Mouse (Mus musculus) limb, embryonic 14.5 days (tissue): Measurements from ENCODE around the gene Gng4. TPM values are rescaled to one million over a fixed set of nuclear protein-coding genes. Genes with fewer than 3 reads are reported as not detected.

ENCODE experiments used
- ATAC-seq: fragments of 200-750 bp; cut with Nextera tagmentation; 2 replicates; pipeline ENCODE4 v1.8.0; 2017; ENCODE audit warnings: low read depth, moderate number of reproducible peaks, moderate TSS enrichment; ENCODE audit not compliant: low FRiP score
- DNase-seq: peaks from one replicate; pipeline ENCODE4 v3.0.0-alpha.2; 2015; ENCODE audit warnings: low spot score
- H3K27ac ChIP-seq: fragments of 300-500 bp; sonication (generic); replicated peaks from 2 replicates; pipeline ENCODE4 v1.5.1; 2014; ENCODE audit warnings: low read depth, mild to moderate bottlenecking, low read length, moderate library complexity, mixed read lengths
- H3K27me3 ChIP-seq: fragments of 300-500 bp; sonication (generic); 2 replicates; pipeline ENCODE4 v1.6.1; 2014; ENCODE audit warnings: low read length, mixed read lengths; ENCODE audit not compliant: control insufficient read depth, insufficient read depth
- H3K36me3 ChIP-seq: fragments of 300-500 bp; sonication (generic); 2 replicates; pipeline ENCODE4 v1.6.1; 2014; ENCODE audit warnings: mild to moderate bottlenecking, low read length, moderate library complexity, mixed read lengths; ENCODE audit not compliant: control insufficient read depth, insufficient read depth
- H3K4me1 ChIP-seq: fragments of 300-500 bp; sonication (generic); 2 replicates; pipeline ENCODE4 v1.6.1; 2014; ENCODE audit warnings: antibody characterized with exemption, low read length, mixed read lengths; ENCODE audit not compliant: control insufficient read depth, insufficient read depth
- H3K4me2 ChIP-seq: fragments of 300-500 bp; sonication (generic); replicated peaks from 2 replicates; pipeline ENCODE4 v1.6.1; 2014; ENCODE audit warnings: low read depth, mild to moderate bottlenecking, low read length, moderate library complexity; ENCODE audit not compliant: severe bottlenecking
- H3K4me3 ChIP-seq: fragments of 300-500 bp; sonication (generic); replicated peaks from 2 replicates; pipeline ENCODE4 v1.5.1; 2014; ENCODE audit warnings: low read length
- H3K9ac ChIP-seq: fragments of 300-500 bp; sonication (generic); 2 replicates; pipeline ENCODE4 v1.6.1; 2014; ENCODE audit warnings: mild to moderate bottlenecking, low read depth, low read length, moderate library complexity; ENCODE audit not compliant: severe bottlenecking
- H3K9me3 ChIP-seq: fragments of 300-500 bp; sonication (generic); 2 replicates; pipeline ENCODE4 v1.6.1; 2016; ENCODE audit warnings: low read length; ENCODE audit not compliant: control insufficient read depth
- POLR2A ChIP-seq: fragments of 200-500 bp; IDR thresholded peaks from 2 replicates; pipeline ENCODE4 v1.8.0; 2012; ENCODE audit warnings: inconsistent platforms, mild to moderate bottlenecking, moderate library complexity, borderline replicate concordance; ENCODE audit not compliant: insufficient read depth, insufficient read length; ENCODE audit errors: extremely low read depth
- WGBS: fragments of 180-500 bp; shearing (Covaris S2); extraction: QIAGEN DNeasy Blood & Tissue Kit; methylation state at CpG from one replicate; pipeline ENCODE4 v1.1.7; 2014; 5-methylcytosine and 5-hydroxymethylcytosine counted together
- polyA plus RNA-seq, 2 experiments: library from polyadenylated mRNA; depleted of rRNA in 1 of 2; stranded (reverse) in 1 of 2; unstranded in 1 of 2; fragments of >200 nt; fragmentation: Nextera tagmentation in 1 of 2; extraction: Ambion mirVana in 1 of 2; gene quantifications; 2 replicates each; pipeline versions ENCODE4 v1.2.1 to v1.2.3; 2012 to 2014

The Gng4 gene
- polyA plus RNA-seq, 2 experiments = 4.8 to 10.7 TPM

DNA sequence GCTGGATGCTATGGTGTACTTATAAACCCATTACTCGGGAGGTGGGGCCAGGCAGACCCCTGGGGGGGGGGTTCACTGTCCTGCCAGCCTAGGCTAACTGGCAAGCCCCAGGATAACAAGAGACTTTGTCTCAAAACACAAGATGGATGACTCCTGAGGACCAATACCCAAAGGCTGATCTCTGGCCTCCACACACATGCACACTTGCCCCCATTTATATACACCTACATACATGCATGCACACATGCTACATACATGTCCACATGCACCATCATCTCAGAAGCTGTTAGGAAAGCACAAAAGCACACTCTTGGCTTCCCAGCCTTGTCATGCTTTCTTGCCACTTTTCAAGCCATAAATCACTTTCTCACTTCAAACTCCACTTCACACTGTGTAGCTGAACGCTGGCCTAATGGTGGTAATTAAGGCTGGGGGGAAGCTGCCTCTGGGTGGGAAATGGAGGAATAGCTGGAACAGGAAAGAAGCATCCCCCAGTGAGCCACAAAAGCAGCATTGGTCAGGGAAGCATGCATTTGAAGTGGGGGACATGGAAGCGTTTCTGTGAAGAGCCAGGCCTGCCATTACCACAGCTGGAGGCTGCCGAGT, 46.7 kb downstream of the Gng4 start:
- H3K4me3 ChIP-seq = no peak overlapping the region
- 22% methylated on average over 4 of the region's 4 CpGs for WGBS
- no peaks in the 10 kb centered on the region for H3K36me3 ChIP-seq
- no peak for DNase-seq
- no peak overlapping the region for H3K9ac ChIP-seq
- no peak overlapping the region for H3K27ac ChIP-seq
- TF ChIP-seq POLR2A = no peak
- ATAC-seq = no peak
- H3K4me1 ChIP-seq = no peaks in the 10 kb centered on the region
- H3K9me3 ChIP-seq = no peaks in the 10 kb centered on the region
- no peak overlapping the region for H3K4me2 ChIP-seq
- no peaks in the 10 kb centered on the region for H3K27me3 ChIP-seq

DNA sequence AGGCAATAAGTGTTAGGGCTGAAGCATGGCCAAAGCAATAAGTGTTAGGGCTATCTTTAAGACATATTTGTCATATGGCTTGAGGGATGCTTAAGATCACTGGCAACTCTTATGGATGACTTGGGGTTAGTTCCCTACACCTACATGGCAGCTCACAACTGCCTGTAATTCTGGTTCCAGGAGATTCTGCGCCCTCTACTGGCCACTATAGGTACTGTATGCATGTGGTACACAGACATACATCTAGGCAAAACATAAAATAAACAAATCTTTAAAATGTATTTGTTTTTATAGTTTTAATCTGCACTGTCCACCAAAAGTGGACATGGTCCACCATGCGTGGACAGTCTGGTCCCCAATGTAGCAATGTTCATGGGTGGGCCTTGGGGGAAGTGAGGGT, 51.3 kb downstream of the Gng4 start:
- no peak for TF ChIP-seq POLR2A
- Histone ChIP-seq H3K4me2 (no peak overlapping the region), H3K27ac (no peak overlapping the region), H3K4me3 (no peak overlapping the region), H3K27me3 (no peaks in the 10 kb centered on the region), H3K4me1 (no peaks in the 10 kb centered on the region), H3K9ac (no peak overlapping the region), H3K9me3 (0 out of 2 replicates have a peak, but pooled peaks cover 11% of the 10 kb centered on the region), H3K36me3 (no peaks in the 10 kb centered on the region)
- DNase-seq (no peak), ATAC-seq (no peak)
- 72% methylated on average over 2 of the region's 2 CpGs for WGBS

DNA sequence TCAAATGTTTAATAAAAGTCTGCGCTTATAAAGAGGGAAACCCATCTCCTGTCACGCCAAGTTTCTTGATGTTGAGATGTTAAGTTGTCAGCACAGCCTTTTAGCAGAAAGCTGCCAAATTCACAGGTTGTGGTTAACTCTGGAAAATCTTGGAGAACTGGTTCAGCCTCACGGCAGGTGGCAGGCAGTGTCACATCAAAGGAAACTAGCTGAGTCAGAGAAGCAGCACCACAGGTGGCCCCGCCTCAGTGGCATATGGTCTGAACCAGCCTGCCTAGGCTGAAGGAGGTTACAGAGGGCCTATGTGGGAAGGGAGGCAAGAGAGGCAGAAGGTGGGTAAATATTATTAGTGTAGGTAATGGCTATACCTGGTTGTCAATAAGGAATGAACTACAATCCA, 61.2 kb downstream of the Gng4 start:
- WGBS = 24% methylated on average over 4 of the region's 4 CpGs
- Histone ChIP-seq H3K9me3 (no peaks in the 10 kb centered on the region), H3K4me3 (no peak overlapping the region), H3K9ac (no peak overlapping the region), H3K4me1 (no peaks in the 10 kb centered on the region), H3K27ac (no peak overlapping the region), H3K36me3 (no peaks in the 10 kb centered on the region), H3K4me2 (no peak overlapping the region), H3K27me3 (no peaks in the 10 kb centered on the region)
- no peak for TF ChIP-seq POLR2A
- no peak for DNase-seq
- no peak for ATAC-seq

DNA sequence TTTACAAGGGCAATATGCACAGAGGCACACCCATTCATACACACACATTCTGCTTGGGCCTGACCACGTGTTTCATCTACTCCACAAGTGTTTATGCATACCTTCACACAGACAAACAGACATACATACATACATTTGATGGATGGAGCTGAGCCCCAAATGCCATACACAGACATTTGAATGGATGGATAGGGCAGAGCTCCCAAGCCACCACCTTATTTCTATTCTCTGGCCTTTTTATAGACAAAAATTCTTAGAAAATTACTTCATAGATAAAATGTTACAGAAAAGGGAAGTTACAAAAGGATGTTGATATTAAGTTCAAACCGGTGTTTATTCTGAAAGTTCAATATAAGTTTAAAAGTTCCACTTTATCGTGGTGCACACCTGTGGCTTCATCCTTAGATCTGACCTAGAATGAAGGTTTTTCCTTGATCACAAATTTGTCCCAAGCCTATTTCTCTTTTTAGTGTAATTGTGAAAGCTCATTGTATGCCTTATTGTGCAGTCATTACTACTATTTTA, 63.3 kb downstream of the Gng4 start:
- no peaks in the 10 kb centered on the region for H3K9me3 ChIP-seq
- no peak overlapping the region for H3K27ac ChIP-seq
- ATAC-seq (no peak), DNase-seq (no peak)
- no peak overlapping the region for H3K9ac ChIP-seq
- WGBS = 80% methylated on average over 3 of the region's 3 CpGs
- no peaks in the 10 kb centered on the region for H3K4me1 ChIP-seq
- no peak for TF ChIP-seq POLR2A
- H3K4me3 ChIP-seq = no peak overlapping the region
- no peak overlapping the region for H3K4me2 ChIP-seq
- no peaks in the 10 kb centered on the region for H3K27me3 ChIP-seq
- no peaks in the 10 kb centered on the region for H3K36me3 ChIP-seq

- 16% methylated on average over 4 of the region's 4 CpGs for WGBS
These were observed 73.3 kb downstream of the Gng4 start for GRCm38 (mm10) chr13:13857190-13857589.

GRCm38 (mm10) chr13:13862346-13862745, 78.5 kb downstream of the Gng4 start:
- H3K4me3 ChIP-seq = no peak overlapping the region
- no peak overlapping the region for H3K4me2 ChIP-seq
- TF ChIP-seq POLR2A = no peak
- 62% methylated on average over 11 of the region's 11 CpGs for WGBS
- no peaks in the 10 kb centered on the region for H3K36me3 ChIP-seq
- DNase-seq = no peak
- H3K9ac ChIP-seq = no peak overlapping the region
- no peaks in the 10 kb centered on the region for H3K27me3 ChIP-seq
- no peaks in the 10 kb centered on the region for H3K4me1 ChIP-seq
- H3K9me3 ChIP-seq = no peaks in the 10 kb centered on the region
- H3K27ac ChIP-seq = no peak overlapping the region
- ATAC-seq = no peak

More at GRCm38 (mm10) chr13:13857190-13857589, 73.3 kb downstream of the Gng4 start:
- Histone ChIP-seq H3K4me1 (no peaks in the 10 kb centered on the region), H3K4me3 (no peak overlapping the region), H3K9me3 (no peaks in the 10 kb centered on the region), H3K27ac (no peak overlapping the region), H3K36me3 (no peaks in the 10 kb centered on the region), H3K4me2 (no peak overlapping the region), H3K9ac (no peak overlapping the region), H3K27me3 (no peaks in the 10 kb centered on the region)
- no peak for ATAC-seq
- no peak for DNase-seq
- TF ChIP-seq POLR2A = no peak
